Mouse (Mus musculus): Measurements from ENCODE around the gene Zdhhc6.

Zdhhc6 gene

GRCm38 (mm10) chr19:55316901-55317300 is 1.1 kb upstream of the Zdhhc6 start:
- POLR2A ChIA-PET, result interaction anchor here (0.5 to 2.1 kb wide), 10 partner anchors 9 to 1187 kb away, joined by 3 to 5 read pairs (median 4); no protein-coding TSS in a partner anchor
- CTCF ChIA-PET, result interaction anchor here in 3 of 4 experiments (0.6 to 1.6 kb wide), 3 partner anchors 16 to 100 kb away, joined by 3 to 6 read pairs (median 3); no protein-coding TSS in a partner anchor

- POLR2A ChIA-PET, result interaction anchor here in 3 of 4 experiments (0.5 to 2.1 kb wide), 19 partner anchors 9 to 1661 kb away, joined by 3 to 6 read pairs (median 3); partner anchors contain the start of gene Acsl5 (in 1 of the 3)
- CTCF ChIA-PET, result interaction anchor here in 3 of 4 experiments (0.6 to 1.6 kb wide), 5 partner anchors 12 to 101 kb away, joined by 3 to 6 read pairs (median 4); no protein-coding TSS in a partner anchor
Observed at GRCm38 (mm10) chr19:55316109-55316714, 380 bp upstream of the Zdhhc6 start, which contains the start of gene Vti1a. Gene Vti1a (plus strand): TSS chr19:55316295.

- POLR2A ChIA-PET, result interaction anchor here in 1 of 4 experiments (0.7 kb wide), 1 partner anchor 893 kb away, joined by 4 read pairs; no protein-coding TSS in a partner anchor
- CTCF ChIA-PET, result interaction anchor here in 1 of 4 experiments (0.7 kb wide), 1 partner anchor 105 kb away, joined by 6 read pairs; no protein-coding TSS in a partner anchor
Observed at GRCm38 (mm10) chr19:55313649-55314048, 2.2 kb downstream of the Zdhhc6 start.

- POLR2A ChIA-PET, result no interaction called here
- CTCF ChIA-PET, result interaction anchor here in 2 of 4 experiments (1.3 to 1.4 kb wide), 2 partner anchors 93 to 94 kb away, joined by 3 to 4 read pairs; no protein-coding TSS in a partner anchor
Observed at GRCm38 (mm10) chr19:55311874-55312273, 4.0 kb downstream of the Zdhhc6 start.

DNA sequence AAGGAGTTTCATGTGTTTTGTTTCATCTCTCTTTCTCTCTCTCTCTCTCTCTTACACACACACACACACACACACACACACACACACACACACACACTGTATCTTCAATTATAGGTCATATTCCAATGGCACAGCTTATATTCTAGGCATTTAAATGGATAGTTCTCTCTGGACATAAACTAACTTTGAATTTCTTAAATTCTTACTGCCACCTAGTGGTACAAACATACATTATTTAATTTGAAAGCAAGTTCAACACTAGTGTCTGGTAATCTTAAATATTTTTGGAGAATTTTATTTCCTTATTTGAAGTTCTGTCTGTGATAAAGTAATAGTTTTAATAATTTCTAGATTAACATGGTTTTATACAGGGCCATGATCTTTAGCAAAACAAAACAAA is 10.8 kb downstream of the Zdhhc6 start:
- ChIA-PET CTCF (interaction anchor here in 2 of 4 experiments (0.9 to 1.9 kb wide), 4 partner anchors 27 to 87 kb away, joined by 3 to 9 read pairs (median 6); no protein-coding TSS in a partner anchor), POLR2A (interaction anchor here in 2 of 4 experiments (0.7 kb wide), 2 partner anchors 51 to 357 kb away, joined by 3 to 5 read pairs; no protein-coding TSS in a partner anchor)

DNA sequence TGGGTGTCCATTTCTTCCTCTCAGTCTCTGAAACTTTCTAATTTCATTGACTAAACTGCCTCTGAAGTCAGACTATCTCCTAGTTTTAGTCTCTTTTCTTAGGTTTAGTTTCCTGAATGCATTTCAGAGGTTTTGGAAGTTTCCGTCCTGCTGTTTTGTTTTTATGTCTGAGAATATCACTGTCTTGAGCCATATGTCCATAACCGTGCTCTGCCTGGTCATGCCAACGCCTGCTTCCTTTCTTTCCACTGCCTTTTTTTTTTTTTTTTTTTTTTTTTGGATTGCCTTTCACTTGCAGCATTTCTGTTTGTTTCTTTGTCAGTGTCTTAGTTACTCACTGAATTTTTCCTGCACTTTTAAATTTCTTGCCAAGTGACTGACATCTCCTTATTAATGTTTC is 15.3 kb downstream of the Zdhhc6 start:
- CTCF ChIA-PET, result no interaction called here
- POLR2A ChIA-PET, result interaction anchor here in 1 of 4 experiments (0.6 to 0.7 kb wide), 2 partner anchors 79 to 91 kb away, joined by 5 read pairs; no protein-coding TSS in a partner anchor

GRCm38 (mm10) chr19:55299378-55299777 is 16.5 kb downstream of the Zdhhc6 start:
- POLR2A ChIA-PET, result interaction anchor here in 3 of 4 experiments (0.6 to 1.2 kb wide), 6 partner anchors 22 to 1320 kb away, joined by 3 to 5 read pairs (median 3); no protein-coding TSS in a partner anchor
- CTCF ChIA-PET, result interaction anchor here in 2 of 4 experiments (0.5 to 1.5 kb wide), 4 partner anchors 11 to 1559 kb away, joined by 3 to 7 read pairs (median 6); no protein-coding TSS in a partner anchor

- POLR2A ChIA-PET, result interaction anchor here in 1 of 4 experiments (0.7 to 1.5 kb wide), 2 partner anchors 10 to 18 kb away, joined by 3 to 4 read pairs; partner anchors contain the start of genes Vti1a and Zdhhc6
- CTCF ChIA-PET, result no interaction called here
Observed at GRCm38 (mm10) chr19:55297961-55298360, 17.9 kb downstream of the Zdhhc6 start.

DNA sequence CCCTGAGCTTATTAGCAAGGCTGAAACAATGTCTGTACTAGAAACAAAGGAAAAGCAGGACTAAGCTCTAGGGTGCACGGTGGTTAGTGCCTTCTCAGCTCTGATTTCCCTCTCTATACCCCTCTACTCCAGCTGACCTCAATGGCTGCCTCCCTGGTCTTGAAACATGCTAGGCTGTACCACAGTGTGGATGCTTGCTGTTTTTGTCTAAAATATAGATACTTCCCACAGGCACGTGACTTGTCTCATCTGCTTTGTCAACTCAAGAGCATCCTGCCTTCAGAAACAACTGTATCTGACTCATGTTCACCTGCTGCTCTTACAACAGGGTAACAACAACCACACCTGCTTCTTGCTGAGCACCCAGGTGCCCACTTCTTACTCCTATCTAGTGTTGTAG is 18.3 kb downstream of the Zdhhc6 start:
- ChIA-PET POLR2A (interaction anchor here in 1 of 4 experiments (0.7 to 1.5 kb wide), 2 partner anchors 10 to 18 kb away, joined by 3 to 4 read pairs; partner anchors contain the start of genes Vti1a and Zdhhc6), CTCF (no interaction called here)

DNA sequence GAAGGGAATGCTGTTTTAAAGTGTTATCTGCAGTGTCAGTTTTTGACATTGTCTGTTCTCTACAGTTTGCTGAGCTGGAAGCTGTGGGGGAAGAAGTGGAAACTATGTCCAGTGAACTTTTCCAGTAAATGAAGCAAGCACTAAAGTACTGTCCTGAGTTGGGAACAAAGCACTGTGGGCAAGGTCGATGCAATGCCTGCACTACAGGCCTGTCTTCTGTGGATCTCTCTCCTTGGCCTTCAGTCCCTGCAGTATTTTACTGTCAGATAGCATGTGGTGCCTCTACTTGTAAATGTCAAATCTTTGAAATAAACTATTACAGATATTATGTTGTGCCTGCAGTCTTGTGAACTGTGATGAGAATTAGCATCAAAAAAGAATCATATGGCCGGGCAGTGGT is 19.5 kb downstream of the Zdhhc6 start:
- ChIA-PET POLR2A (no interaction called here), CTCF (no interaction called here)

DNA sequence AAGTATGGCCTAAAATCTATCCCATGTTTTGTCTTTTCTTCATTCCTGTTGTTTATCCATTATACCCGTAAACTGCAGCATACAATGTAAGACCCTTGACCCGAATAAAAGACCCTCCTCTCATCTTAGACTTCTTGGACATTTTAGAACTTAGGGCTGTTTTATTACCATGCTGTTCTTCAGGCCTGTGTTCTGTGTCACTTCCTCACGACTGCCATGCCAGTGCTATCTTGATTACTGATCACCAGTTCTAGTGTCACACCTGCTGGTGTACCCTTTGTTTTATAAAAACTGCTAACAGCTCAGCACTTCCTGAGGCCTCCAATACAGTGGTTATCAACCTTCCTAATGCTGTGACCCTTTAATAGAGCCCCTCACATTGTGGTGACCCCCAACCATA is 20.3 kb downstream of the Zdhhc6 start:
- ChIA-PET CTCF (no interaction called here), POLR2A (interaction anchor here in 1 of 4 experiments (0.8 to 1.2 kb wide), 4 partner anchors 8 to 20 kb away, joined by 3 to 5 read pairs (median 4); partner anchors contain the start of genes Vti1a and Zdhhc6)

DNA sequence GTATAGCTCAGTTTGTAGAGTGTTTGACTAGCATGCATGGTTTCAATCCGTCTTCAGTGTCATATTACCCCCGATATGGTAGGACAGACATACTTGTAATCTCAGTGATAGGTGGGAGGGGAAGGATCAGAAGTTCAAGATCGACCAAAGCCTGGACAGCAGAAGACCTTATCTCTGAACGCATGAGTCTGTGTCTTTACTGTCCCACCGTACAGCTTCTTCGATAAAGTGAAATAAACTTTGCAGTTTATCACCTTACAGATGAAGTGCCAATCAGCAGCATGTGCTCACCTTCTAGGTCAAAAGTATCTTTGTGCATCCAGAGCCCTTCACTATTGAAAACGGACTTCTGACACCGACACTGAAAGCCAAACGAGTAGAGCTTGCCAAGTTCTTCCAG is 20.8 kb downstream of the Zdhhc6 start:
- ChIA-PET CTCF (no interaction called here), POLR2A (interaction anchor here in 1 of 4 experiments (0.6 to 1.2 kb wide), 5 partner anchors 8 to 21 kb away, joined by 3 to 5 read pairs (median 3); partner anchors contain the start of genes Vti1a and Zdhhc6)

GRCm38 (mm10) chr19:55293175-55293574 is 22.7 kb downstream of the Zdhhc6 start:
- CTCF ChIA-PET, result no interaction called here

DNA sequence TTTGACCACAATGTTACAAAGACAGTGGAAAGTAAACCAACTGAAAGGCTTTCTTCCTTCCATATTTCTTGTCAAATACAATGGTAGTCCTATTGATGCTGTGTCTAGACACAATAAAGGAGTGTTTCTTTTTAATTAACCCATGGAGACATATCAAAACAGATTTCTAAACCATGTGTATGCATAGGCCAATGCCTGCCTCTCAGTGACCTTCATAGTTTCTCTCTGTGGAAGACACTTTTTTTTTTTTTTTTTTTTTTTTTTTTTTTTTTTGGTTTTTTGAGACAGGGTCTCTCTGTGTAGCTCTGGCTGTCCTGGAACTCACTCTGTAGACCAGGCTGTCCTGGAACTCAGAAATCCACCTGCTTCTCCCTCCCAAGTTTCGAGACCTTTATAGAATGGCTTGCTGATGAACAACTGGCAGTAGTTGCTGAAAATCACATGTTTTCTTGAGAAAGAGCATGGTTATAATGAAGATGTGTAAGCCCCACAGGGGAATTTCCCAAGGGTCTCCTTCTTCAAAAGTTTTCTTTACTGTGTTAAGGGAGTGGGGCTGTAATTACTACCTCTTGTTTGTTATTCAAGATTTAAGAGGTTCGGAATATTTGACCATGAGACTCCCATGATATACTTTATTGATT is 23.5 kb downstream of the Zdhhc6 start:
- ChIA-PET POLR2A (interaction anchor here in 2 of 4 experiments (0.6 to 1.2 kb wide), 5 partner anchors 12 to 349 kb away, joined by 3 to 7 read pairs (median 3); no protein-coding TSS in a partner anchor), CTCF (interaction anchor here in 1 of 4 experiments (0.5 kb wide), 1 partner anchor 69 kb away, joined by 3 read pairs; no protein-coding TSS in a partner anchor)

More at GRCm38 (mm10) chr19:55293175-55293574, 22.7 kb downstream of the Zdhhc6 start:
- POLR2A ChIA-PET, result no interaction called here

GRCm38 (mm10) chr19:55290621-55291270 is 25.1 kb downstream of the Zdhhc6 start:
- ChIA-PET CTCF (interaction anchor here in 1 of 4 experiments (1.0 kb wide), 1 partner anchor 72 kb away, joined by 3 read pairs; no protein-coding TSS in a partner anchor), POLR2A (interaction anchor here in 1 of 4 experiments (1.2 to 2.3 kb wide), 4 partner anchors 10 to 49 kb away, joined by 3 to 8 read pairs (median 3); no protein-coding TSS in a partner anchor)

GRCm38 (mm10) chr19:55288974-55289373 is 26.9 kb downstream of the Zdhhc6 start:
- POLR2A ChIA-PET, result interaction anchor here in 1 of 4 experiments (1.4 kb wide), 1 partner anchor 42 kb away, joined by 4 read pairs; no protein-coding TSS in a partner anchor

DNA sequence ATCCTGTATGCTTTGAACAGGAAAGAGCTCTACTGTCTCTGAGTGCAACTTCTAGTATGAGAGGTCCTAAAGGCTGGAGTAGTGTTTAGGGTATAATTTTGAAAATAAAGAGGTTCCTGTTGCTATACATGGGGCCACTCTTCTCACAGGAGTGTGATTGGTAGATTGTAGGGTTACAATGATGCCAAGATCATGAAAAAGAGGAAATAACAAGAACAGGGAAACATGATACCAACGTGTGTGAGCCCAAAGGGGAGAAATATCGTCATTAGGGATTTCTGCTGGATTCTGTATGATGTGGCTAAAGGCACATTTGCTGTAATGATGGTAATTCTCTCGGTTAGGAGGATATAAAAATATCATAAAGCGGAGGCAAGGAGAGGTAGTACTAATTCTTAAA is 29.8 kb downstream of the Zdhhc6 start:
- CTCF ChIA-PET, result interaction anchor here in 1 of 4 experiments (1.5 kb wide), 1 partner anchor 68 kb away, joined by 4 read pairs; no protein-coding TSS in a partner anchor
- POLR2A ChIA-PET, result interaction anchor here in 2 of 4 experiments (0.5 to 1.2 kb wide), 5 partner anchors 9 to 143 kb away, joined by 3 to 6 read pairs (median 3); no protein-coding TSS in a partner anchor

More at GRCm38 (mm10) chr19:55288974-55289373, 26.9 kb downstream of the Zdhhc6 start:
- CTCF ChIA-PET, result interaction anchor here in 1 of 4 experiments (0.6 kb wide), 1 partner anchor 28 kb away, joined by 3 read pairs; no protein-coding TSS in a partner anchor

DNA sequence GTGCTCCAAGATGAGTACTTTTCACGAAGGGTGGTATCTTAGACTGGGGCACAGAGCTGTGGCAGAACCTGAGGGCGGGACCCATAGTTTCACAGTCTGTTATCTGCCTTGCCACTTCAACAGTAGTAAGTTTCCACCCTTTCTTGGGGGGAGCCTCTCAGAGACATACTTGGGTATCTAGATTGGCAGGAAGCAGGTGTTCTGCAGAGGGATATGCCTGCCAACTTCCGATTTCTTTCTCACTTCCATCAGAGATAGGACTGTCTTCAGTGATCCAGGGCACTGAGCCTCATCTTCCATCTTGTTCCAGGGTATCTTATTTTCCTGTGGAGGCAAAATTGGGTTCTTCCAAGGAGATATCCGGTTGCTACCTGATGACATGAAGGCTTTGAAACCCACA is 31.7 kb downstream of the Zdhhc6 start:
- ChIA-PET POLR2A (no interaction called here), CTCF (no interaction called here)
